Mouse (Mus musculus): ENCODE measurements at regions not wholly inside any gene's neighbourhood (a gene's known extent, or its start where the extent isn't known, plus 50 kb on each side); places are given as distances from the start of the nearest gene placed in this dataset.

DNA sequence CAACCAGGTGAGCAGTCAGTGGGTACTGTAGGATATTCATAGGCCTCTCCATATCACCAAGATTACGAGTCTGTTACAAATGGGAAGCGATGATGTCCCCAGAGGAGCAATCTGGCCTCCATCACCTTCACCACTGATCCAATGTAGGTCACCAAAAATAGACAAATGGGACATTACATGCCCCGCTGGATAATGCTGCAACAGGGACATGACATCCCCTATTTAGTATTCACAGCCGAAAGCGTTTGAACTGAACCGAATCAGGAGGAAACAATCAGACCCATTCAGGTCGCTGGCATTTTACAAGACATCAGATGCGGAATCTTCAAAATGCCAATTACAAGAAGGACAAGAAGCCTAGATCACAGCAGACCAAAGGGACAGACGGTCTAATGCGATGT, 69.5 kb upstream of the Disp3 start:
- TF ChIP-seq EP300 (IDR thresholded peaks at IDR 0.05; ENCODE audit: low read depth) (no peak), CTCF (IDR thresholded peaks at IDR 0.05; ENCODE audit: low read depth) (no peak)
